Mouse (Mus musculus) NIH3T3 (cell line): ENCODE measurements around the gene Pde4dip.

Experiments
- DNase-seq: peaks from one replicate; pipeline ENCODE4 v3.0.0-alpha.2; 2012; ENCODE audit warnings: low read depth

Gene Pde4dip

DNA sequence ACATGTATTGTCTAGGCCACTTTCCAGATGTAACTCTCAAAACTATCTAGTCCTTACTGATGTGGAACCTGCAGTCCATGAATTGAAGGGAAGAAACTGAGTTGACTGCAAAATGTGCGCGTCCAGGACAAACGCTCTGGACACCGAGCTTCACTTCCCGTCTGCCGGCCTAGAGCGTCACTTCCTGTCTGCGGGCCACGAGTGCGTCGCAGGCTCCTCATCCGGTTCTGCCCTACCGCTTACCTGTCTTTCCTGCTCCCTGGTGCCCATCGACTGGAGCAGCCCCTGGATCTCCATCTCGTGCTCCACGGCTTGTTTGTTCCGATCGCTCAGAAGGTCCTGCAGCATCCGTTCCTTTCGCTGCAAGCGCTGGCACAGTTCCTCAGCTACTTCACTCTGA, 136.9 kb downstream of the Pde4dip start:
- no peak for DNase-seq

DNA sequence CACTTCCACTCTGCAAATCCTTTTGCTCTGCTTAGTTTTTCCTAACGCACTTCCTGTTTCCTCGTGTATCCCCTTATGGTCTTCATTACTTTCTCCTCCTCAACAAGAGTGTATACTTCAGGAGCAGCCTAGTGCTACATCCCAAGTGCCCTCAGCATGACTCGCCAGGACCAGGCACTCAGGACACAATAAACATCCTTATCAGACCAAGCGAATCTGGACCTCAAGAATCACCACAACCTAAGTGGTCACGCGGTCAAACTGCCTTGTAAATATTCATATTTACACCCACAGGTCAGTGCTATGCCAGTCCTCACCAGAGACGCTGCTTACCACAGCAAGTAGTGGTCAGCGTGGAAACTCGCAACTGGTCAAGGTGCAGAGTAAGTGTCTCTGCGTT, 139.7 kb downstream of the Pde4dip start:
- DNase-seq: no peak

DNA sequence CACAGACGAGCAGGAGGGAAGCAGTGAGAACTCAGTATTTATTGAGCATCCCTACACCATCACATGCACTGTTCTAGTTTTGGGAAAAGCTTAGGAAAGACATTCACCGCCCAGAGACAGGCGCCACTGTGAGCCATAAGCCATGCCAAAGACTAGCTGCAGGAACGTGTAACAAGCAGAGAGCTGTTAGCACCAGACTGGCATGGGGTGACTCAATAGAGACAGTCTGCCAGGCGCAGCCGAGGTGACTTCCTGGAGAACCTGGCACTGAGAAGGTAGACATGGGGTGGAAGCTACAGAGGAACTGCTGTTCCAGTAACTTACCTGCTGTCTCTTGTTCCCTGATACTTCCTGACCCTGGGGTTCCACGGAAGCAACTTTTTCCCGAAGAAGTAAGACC, 145.7 kb downstream of the Pde4dip start:
- DNase-seq: no peak

DNA sequence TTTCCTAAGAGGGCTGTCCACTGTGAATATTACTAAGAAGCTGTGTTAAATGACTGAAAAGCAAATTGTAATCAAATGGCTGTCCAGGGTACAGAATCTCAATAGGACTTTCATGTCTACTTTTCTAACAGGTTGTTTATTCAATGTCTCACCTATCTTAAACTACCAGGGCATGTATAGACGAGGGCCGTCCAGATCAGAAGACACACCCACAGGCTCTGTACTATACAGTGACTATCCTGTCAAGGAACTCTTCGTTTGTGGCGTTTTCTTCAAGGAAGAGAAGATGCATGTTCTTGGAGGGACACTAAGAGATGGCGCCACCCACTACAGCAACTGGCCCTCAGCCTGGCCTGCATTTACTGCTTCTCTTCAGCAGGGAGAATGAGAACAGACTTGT, 152.9 kb downstream of the Pde4dip start:
- DNase-seq: no peak

DNA sequence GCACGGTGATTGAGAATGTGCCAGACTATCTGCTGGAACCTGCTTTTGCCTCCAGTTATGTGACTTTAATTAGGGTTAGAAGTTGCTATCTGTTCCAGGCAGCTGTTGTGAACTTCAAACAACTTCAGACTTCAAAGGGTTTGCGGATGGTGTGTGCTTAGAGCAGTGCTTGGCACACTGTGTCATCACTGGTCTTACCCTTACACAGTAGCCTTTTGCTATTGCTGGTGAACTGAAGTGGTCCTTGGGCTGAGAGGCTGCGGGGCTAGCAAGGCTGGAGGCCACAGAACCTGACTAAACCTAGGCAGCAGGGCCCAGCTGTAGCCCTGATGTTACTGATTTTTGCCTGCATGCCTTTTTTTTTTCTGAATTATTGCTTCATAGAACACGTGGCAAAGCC, 154.2 kb downstream of the Pde4dip start:
- no peak for DNase-seq

DNA sequence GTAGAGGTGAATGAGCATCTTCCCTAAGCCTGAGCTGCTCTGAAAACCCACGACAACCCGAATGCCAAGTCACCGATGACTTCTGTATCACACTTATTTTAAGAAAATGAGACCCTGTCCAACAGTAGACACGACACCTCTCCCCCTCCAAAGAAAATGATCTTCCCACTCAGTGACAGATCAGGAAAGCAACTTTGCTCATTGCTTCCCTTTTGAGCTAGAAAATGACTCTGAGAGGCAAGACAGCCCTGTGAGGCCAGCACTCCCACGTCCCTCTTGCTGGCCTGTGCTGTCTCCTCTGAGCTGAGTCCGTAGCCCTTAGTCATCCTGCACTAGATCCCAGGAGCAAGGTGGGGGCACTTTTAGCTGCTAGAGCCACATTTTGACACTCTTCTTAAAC, 155.9 kb downstream of the Pde4dip start:
- DNase-seq: no peak

DNA sequence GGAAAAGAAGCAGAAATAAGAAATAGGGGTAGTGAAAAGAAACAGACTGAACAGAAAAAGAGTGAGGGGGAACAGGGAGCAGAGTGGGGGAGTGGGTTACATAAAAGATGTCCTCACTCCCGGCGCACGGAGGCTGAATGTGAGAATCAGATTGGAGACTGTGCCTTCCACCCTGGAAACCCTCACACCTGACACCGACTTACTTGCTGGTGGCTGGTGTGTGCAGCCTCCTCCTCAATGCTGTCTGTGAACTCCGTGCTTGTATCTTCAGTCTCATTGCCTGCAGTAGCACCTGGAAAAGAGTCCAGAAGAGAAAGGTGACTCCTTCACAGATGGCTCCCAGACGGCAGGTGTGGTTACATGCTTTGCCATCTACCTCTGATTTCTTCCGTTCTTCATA, 157.9 kb downstream of the Pde4dip start:
- no peak for DNase-seq

DNA sequence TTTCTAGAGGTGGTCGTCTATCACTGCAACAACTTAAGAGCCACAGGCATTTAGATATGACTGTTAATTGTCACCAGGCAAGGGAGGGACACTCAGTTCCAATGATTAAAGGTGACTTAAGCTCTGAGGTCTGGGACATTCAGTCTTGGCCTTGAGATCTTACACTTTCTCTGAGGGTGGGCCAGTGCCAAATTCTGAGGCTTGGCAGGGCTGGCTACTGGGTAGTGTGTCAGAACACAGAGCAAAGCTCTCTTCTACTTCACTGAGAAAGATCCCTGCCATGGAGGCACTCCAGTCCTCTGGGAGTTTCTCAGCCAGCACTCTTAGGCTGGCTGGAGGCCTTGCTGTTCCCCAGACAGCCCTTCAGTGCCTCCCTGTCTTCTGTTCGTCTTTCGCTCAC, 158.4 kb downstream of the Pde4dip start:
- DNase-seq: no peak

DNA sequence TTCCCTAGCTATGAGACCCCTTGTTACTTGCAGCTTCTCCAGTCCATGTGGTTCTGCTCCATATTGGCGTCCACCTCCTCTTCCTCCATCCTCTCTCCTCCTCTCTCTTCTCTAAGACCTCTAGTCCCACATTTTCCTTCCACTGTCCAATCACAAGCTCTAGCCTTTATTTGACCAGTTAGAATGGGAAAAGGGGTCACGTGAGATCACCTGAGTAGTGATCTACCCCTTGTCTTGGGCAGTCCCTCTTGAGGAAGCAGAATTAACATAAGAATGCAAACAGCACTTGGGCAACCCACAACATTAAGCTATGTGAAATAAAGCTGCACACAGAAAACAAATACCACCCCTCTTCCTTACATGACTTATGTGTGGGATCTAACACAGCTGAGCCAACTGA, 160.7 kb downstream of the Pde4dip start:
- DNase-seq: no peak

DNA sequence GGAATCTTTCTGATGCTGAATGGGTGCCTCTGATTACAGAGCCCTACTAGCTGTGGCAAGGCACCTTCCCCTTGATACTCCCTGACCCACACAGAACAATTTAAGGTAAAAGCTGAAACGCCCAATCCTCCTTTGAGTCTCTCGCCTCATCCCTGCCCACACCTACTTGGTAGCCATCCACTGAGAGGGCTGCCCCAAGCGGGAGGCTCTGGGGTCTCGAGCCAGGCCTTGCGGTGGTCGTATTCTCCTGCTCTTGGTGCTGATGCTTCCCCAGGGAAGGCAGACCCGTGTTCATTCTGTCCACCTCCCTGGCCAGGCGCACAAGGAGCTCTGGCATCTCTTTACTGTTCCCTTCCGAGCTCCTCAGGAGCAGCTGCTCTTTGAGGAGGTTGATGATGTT, 169.4 kb downstream of the Pde4dip start:
- no peak for DNase-seq

DNA sequence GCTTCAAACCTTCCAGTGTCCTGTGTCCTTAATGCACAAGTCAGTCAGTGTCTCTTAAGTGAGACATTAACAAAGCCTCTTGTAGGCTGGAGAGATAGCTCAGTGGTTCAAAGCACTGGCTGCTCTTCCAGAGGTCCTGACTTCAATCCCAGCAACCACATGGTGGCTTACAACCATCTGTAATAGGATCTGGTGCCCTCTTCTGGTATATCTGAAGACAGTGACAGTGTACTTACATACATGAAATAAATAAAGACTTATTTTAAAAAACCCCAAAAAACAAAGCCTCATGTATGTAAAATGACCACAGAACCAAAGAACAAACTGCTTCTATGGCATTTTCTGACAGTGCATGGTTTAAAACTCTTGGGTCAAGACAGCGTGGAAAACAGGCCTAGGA, 172.6 kb downstream of the Pde4dip start:
- DNase-seq: no peak

DNA sequence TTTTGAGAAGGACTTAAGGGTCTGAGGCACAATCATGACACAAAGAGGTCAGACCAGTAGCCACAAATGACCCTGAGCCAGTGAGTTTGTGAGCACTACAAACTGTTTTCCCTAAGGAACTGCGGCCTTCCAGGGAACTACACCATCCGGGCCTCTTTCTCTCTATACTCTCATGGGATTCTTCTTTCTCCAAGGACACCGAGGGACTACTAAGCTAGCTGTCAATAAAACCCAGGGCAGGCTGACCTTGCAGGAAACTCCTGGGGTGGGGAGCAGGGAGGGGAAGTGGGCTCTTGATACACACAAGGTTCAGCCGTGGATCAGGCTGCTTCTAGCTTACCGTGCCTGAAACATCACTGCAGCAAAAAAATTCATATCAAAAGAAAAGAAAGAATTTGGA, 177.6 kb downstream of the Pde4dip start:
- no peak for DNase-seq

DNA sequence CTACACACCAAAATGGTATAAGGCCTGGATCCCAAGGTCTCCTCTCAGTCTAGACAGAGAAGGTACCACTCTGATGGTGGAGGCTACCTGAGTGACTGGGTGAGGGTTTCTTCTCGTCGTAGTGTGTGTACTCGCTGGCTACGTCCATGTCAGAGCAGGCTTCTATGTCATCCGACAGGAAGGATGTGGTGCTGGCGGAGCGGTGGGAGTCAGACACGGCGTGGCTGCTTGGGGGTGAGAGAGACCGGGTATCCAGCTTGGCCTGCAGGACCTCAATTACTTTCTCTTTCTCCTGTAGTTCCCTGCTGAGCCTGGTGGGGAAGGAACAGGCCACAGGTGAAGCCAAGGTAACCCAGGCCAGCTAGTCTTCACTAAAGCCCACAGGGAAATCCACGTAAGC, 178.4 kb downstream of the Pde4dip start:
- DNase-seq: no peak

DNA sequence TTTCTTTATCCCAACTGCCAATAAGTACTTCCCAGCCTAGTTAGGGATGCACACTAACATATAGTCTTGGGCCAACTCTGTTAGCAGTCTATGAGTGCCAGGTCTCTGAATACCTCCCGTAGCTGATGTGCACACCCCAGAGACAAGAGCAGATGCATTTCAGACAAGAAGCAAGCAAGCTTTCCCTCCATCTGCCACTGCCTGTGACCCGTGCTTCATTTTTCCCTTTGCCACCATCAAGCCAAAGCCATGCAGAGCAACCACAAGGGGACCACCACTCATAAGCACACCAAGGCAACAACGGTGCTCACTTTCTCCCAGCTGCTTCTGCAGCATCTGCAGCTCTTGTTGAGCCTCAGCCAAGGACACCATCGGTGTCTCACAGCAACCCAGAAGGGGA, 181.9 kb downstream of the Pde4dip start:
- DNase-seq: no peak

DNA sequence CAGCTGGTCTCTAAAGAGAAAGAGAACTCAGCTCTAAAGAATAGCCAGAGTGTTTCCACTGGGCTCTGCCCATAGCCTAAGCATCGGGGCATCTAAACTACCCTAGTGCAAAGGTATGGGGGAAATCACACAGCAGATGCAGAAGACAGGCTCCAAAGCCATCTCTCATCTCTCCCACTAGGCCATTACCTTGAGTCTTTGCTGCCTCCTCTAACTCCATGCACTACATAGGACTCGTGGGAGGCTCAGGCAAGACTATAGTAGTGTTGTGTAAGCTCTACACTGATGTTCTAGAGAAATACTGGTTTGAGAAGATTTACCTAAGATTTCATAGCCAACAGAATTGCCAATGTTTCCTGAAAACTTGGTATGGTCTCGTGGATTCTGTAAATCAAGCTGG, 183.0 kb downstream of the Pde4dip start:
- no peak for DNase-seq

DNA sequence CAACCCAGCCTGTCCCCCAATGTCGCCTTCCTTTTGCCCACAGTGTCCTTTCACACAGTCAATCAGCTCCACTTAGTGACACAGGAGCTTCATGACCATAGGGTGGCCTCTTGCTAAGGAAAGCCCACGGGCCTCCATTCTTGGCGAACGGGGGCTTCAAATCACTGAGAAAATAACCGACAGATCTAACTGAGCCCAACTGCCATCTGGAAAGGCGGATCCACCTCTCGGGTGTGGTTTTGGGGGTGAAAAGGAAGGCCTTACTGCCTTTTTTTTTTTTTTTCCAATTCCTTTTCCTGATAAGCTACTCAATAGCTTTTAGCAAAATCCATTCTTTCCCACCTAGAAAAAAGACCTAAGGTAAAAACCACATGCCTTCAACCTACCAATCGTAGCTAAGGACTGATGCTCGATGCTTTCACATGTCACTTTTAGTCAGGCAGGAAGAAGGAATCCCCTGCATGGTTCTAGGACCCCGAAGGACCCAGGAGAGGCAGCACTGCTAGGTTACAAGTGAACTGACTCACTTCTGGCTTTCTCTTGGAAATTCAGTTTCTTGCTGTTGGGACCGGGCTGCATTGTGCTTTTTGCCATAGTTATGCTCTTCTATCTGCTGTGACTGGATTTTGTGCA, 185.9 kb downstream of the Pde4dip start:
- no peak for DNase-seq

DNA sequence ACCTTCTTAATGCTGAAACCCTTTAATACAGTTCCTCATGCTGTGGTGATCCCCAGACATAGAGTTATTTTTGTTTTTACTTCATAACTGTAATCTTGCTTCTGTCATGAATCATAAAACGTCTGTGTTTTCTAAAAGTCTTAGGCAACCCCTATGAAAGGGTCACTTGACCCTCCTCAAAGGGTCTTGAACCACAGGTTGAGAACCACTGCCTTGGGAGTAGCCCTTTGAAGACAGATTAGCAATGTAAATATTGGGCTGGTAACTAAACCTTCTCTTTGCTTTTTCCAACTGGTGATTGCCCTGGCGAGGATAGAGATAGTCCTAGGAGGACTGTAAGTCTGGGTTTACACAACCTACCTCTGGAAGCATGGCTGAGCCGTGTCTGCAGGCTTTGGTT, 187.3 kb downstream of the Pde4dip start:
- DNase-seq: no peak

DNA sequence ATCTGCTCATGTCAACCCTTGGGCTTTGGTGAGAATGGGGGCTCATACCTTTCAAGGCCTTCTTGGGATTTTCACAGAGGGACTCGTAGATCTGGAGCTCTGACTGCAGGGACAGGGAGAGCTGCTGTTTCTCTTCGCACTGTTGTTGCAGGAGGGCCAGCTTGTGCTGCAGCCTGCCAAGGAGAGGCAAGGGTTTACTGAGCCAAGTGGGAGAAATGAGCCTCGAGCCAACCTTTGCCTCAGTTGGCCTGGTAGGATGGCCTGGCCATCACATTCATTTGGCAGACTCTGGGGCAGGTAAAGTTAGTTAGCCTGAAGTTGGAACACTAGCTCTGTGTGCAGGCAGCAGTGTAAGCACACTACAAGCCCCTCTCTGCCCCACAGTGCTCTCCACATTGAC, 189.4 kb downstream of the Pde4dip start:
- DNase-seq: no peak

DNA sequence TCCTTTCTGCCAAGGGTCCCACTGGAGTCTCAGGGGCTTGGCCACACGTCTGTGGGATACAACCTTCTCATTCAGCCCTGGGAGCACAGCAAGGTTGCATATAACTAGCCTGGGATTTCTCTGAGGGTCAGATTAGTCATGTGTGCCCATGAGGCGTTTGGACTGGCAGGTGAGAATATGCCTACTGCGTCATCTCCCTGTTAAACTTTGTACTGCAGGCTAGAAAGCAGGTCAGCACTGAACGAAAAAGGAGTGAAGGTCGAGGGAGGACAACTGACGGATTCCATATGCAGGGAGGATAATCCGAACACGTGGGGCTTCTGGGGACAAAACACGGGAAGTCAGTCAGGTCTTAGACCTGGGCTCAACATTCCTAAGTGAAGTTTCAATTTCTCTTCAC, 191.2 kb downstream of the Pde4dip start:
- no peak for DNase-seq

DNA sequence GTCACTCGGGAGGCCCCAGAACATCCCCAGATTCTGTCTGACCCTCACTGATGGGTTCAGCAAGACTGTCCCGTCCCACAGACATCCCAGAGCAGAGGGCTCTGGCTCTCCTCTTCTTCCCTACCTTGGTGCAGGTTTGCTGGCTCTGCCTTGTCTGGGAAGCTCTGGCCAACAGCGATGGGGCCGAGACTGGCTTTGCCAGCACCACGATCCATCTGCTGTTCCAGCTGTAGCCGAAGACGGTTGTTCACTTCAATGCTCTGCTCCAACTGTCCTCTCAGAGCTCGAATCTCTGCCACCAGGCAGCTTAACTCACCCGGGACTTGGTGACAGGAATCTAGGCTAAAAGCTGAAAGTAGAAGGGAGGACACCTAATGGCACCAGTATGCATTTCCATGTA, 191.6 kb downstream of the Pde4dip start:
- DNase-seq: no peak

DNA sequence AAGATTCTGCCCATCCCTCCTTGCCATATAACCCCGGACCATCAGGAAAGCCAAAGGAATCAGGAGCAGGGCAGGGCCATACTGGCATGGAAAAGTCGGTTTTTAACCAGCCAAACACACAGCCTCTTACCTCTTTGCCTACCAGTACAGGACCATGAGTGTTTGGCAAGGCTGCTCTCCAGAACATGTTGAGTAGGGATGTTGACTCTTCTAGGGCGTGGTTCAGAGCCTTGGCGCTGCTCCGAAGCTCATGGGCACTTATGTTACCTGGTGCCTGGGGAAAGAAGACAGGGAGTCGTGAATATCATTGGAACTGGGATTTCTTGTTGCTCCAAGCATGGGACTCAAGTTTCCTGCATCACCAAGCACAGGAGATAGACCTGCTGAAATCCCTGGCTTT, 194.7 kb downstream of the Pde4dip start:
- DNase-seq: no peak

DNA sequence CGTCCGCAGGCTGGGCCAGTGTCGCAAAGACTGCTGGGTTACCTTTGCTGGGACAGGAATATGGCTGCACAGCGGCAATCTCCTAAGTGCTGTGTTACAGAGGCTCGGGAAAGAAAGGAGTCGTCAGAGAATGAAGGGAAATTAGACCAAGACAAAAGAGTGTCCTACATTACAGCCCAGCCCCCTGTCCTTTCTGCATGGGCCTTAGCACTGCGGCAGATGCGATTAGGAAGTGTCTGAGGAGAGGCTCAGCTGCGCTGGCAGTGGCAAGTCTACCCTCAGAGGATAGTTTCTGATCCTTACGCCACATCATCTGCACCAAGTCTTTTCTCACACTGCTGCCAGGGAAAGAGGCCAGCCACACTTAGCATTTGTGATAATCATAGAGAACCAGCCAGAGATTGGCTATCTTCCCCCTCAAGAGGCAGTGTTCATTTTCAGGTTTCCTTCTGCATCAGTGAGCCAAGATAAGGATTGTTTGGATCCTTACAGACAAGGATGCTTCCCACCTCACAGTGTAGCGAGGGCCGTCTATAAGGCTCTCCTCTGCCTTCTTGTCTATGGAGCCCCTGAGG, 197.0 kb downstream of the Pde4dip start:
- no peak for DNase-seq

DNA sequence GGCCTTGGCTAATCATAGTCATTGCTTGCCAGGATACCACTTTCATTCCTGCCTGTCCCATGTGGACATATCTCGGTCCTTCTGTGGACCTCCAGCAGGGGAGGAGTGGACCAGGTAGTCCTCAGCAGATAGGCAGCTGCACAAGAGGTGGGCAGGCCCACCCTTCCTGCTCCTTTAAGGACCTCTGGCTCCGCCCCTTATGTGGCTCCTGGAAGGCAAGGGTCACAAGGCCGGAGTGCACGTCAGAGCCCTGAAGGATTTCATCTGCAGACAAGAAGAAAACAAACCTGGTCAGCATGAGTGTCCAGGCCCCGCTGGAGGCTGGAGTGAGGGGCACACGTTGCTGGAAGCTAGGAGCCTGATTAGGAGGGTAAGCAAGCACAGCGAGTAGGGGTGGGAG, 197.9 kb downstream of the Pde4dip start:
- DNase-seq: no peak

DNA sequence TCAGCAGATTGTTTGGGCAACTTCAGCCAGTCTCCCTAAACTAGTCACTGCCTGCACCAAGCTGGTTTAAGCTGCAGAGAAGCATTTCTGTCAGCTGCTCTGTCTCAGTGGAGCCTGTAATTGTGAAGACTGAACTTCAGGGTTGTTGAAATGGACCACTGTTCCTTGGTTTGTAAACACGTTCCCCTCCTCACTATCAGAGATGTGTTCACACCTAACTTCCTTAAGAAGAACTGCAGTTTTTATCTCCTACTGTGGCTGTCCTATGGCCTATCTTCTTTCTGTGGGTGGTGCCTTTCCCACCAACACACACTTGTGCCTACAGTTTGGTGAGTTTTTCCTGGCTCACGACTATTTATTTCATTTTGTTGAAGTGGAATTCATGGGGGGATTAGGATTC, 199.2 kb downstream of the Pde4dip start:
- DNase-seq: no peak
